Mouse (Mus musculus): Measurements from ENCODE around the gene Dnaja1. TPM values are rescaled to one million over a fixed set of nuclear protein-coding genes. Genes with fewer than 3 reads are reported as not detected.

The Dnaja1 gene
- 100 to 1,000 TPM; 295 to 302 TPM for total RNA-seq (2021)
- long read RNA-seq, experiment 1, full-length matches to known transcripts = 521 of 602 reads
- long read RNA-seq, experiment 1, partial matches to known transcripts = 29 of 602 reads
- long read RNA-seq, experiment 1, other reads (novel, unspliced or antisense) = 52 of 602 reads
- long read RNA-seq, experiment 2, full-length matches to known transcripts = 384 of 454 reads
- long read RNA-seq, experiment 2, partial matches to known transcripts = 24 of 454 reads
- long read RNA-seq, experiment 2, other reads (novel, unspliced or antisense) = 46 of 454 reads

DNA sequence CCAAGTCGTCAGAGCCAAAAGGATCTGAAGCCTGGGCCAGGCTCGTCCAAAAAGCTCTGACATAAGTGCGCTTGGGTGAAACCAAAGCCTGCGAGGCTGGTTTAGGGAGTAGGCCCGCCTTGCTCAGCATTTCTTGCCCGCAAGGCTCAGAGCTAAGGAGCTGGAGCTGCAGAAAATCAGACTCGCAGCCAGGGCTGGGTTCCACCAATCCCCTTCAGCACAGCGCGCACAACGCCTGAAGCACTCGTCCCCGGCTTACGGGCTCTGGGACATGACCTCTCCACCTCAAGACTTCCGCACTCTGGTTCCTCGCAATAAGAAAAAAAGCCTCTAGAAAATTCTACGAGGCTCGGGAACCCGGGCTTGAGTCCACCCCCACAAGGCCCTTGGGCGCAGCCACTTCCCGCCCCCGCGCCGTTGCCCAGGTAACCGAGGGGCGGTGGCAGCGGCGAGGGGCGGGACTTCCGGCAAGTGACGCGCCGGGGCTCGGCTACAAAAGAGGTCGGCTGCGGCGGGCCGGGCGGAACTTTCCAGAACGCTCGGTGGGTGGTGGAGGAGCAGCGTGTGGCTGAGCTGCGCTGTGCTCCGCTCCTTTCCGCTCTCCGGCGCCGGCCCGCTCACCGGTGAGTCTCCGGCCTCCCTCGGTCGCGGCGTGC, at the start of gene Dnaja1:
Gene Dnaja1, plus strand, starts transcription at position 140 of the 656 bp plus-strand sequence.
- peak; percentile 98 to 99 for DNase-seq (ENCODE audit: low spot score in 2 of 2)

DNA sequence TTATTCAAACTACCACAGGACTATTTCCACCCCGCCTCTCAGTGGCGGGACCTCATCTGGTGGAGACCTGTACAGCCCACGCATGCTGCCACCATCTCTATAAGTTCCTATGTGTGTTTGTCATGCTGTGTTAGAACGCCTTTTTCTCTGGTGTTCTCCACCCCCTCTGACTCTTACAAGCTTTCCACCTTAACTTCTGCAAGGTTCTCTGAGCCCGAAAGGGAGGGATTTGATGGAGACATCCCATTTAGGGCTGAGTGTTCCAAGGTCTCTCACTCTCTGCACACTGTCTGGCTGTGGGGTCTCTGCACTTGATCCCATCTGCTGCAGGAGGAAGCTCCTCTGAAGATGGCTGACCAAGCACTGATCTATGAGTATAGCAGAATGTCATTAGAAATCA, 48.4 kb upstream of the Dnaja1 start:
- DNase-seq (ENCODE audit: low spot score in 2 of 2) = no peak

DNA sequence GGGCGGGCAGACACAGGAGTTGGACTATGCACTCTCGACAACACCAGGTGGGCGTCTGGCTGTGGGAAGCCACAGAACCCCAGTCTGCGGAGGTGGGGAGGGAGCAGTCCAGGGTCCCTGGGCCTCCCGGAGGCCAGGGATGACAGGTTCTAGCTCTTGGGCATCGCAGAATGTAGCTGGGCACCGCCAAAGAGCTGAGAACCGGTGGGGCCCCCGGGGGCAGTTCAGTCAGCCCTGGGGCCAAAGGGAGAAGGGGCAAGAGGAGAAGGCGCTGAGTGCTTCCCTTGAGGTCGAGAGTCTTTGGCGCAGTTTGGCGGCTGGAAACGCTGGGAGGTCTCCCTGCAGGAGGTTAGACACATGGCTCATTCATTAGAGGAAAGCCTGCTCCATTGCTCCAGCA, 45.6 kb upstream of the Dnaja1 start:
- DNase-seq (ENCODE audit: low spot score in 2 of 2) = no peak

DNA sequence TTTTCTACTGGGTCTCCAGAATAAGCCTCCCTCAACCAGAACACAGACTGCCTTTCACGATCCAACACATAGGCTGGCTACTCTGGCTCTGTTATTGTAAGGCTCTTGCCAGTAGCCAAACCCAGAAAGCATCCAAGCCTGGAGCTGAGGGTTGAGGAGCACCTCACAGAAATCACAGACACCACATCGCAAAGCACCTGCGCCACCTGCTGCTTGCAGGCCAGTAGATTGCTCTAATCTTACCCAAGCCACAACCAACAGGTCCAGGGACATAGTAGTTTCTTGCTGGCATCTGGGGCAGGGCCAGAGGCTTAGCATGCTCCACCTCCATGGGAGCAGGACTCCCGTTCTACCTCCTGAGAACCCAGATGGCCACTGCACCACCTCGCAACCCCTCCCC, 44.8 kb upstream of the Dnaja1 start:
- peak; percentile 27 to 44 for DNase-seq (ENCODE audit: low spot score in 2 of 2)

DNA sequence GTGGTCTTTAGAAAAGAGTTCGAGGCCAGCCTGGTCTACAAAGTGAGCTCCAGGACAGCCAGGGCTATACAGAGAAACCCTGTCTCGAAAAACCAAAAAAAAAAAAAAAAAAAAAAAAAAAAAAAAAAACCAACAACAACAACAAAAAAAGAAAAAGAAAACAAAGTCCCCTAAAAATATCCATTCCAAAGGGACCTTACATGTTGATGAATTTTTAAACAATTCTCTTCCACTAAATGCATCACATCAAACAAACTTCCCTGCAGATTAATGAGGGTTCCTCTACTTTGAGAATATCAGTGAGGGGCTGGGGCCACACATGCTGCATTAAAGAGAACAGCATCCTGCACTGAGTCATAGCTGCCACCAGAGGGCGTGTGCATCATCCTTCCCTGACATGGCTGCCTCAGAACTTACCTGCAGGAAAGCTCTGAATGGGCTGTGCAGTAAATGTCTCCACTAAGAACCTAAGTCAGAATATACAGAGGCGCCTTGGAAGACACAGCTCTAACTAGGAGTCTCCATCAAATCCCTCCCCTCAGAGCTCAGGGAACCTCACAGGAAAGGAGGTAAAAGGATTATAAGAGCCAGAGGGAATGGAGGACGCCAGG, 41.6 kb upstream of the Dnaja1 start:
- peak; percentile 27 to 29 for DNase-seq (ENCODE audit: low spot score in 2 of 2)

DNA sequence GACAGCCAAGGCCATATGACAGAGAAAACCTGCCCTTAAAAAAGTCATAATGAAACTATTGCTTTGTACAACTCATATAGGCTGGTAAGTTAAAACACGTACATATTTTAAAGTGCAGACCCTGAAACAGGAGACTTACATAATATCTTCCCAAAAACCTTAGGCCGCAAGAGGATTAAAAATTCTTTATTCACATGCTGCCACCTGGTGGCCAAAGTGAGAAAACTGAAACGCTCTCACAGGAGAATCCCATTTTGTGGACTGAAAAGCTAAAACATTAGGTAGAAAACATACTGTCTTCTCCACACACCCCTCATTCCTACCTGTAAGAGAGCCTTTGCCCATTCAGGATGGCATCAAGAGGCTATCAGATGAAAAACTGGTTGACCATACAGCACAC, 40.0 kb upstream of the Dnaja1 start:
- peak; percentile 77 to 81 for DNase-seq (ENCODE audit: low spot score in 2 of 2)

DNA sequence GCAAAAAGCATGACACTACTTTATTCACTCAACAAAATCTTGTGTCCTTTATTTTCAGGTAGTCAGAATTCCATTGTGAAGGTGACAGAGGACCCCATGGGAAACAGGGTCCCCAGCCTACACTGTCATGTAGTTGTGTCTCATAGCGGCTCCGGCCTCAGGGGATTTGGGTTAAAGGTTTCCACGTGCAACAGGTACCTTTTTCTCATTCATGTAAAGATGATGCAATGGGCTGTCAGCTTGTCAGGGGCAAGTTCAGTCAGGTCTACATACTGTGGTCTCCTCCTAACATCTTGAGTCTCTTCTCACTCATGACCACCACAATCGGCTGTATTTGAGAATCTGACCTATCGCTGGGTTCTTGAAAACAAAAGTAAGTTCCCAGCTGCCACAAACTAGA, 39.6 kb upstream of the Dnaja1 start:
- DNase-seq (ENCODE audit: low spot score in 2 of 2) = no peak

DNA sequence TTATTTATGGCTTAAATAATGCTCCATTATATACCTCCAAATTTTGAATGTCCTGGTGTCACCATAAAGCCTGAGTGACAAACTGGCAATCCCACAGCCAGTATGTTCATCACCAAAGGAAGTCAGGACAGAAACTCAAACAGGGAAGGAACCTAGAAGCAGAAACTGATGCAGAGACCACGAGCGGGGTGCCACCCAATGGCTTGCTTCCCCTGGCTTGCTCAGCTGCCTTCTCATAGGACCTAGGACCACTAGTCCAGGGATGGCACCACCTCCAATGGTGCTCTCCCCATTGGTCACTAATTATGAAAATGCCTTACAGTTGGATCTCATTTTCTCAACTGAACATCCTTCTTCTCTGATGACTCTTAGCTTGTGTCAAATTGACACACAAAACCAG, 38.6 kb upstream of the Dnaja1 start:
- DNase-seq (ENCODE audit: low spot score in 2 of 2) = no peak

DNA sequence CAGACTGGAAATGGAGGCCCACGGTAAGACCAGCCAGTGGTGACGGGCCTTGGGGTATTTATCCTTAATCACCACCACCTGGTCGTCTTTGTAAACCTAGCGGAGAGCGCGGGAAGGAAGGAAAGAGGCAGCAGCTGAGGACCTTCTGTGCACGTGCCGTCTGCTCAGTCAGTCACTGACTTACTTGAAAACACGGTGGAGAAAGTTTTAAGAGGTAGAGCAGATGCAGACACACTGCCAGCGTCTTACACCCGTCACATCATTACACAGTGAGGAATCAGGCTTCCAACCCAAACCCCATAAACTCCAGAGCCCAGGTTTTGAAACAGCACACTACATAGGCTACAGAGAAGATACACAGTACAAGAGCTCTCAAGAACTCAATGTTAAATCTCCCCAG, 30.9 kb upstream of the Dnaja1 start:
- no peak for DNase-seq (ENCODE audit: low spot score in 2 of 2)

DNA sequence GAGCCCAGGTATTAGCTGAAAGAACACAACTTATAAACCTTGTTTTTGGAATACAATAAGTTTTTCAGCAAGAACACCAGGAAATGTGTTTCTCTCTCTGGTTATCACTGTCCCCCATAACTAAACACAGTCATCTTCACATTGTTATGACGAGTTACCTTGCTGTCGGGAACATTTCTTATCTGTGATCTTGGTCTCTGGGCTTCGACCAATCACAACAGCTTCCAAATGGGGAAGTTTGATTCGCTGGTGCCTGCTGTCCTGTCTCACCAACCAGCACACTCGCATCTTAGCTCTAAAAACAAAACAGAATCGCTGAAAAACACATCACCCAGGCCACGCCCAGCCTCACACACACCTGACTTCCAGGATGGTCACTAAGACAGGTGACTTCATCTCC, 24.9 kb upstream of the Dnaja1 start:
- DNase-seq (ENCODE audit: low spot score in 2 of 2) = no peak

DNA sequence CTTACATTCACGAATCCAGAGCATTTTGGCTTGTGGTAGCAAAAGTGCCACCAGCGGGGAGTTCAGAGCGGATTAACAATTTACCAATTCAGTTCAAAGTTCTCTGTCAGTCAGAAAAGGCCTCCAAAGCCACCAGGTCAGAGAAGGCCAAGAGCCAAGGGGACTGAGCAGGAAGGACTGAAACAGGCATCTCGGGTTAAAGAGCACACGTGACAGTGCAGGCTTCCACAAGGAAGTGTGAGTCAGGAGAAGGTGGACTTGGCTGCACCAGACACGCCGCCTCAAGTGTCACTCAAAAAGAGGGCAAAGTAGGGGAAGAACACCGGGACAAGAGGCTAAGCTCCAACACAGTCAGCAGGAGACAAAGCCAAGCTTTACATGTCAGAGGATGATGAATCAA, 21.7 kb upstream of the Dnaja1 start:
- no peak for DNase-seq (ENCODE audit: low spot score in 2 of 2)

DNA sequence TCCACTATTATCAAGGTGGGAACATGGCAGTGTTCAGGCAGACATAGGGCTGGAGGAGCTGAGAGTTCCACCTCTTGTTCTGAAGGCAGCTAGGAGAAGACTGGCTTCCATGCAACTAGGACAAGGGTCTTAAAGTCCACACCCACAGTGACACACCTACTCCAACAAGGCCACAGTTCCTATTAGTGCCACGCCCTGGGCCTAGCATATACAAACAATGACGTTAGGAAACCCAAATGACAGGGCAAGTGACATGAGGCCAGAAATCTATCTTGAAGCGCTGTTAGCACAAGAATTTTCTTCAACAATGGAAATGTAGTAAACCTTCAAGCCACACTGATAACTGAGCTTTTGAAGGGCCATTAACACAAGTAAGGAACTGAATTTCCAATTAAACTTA, 20.2 kb upstream of the Dnaja1 start:
- no peak for DNase-seq (ENCODE audit: low spot score in 2 of 2)

DNA sequence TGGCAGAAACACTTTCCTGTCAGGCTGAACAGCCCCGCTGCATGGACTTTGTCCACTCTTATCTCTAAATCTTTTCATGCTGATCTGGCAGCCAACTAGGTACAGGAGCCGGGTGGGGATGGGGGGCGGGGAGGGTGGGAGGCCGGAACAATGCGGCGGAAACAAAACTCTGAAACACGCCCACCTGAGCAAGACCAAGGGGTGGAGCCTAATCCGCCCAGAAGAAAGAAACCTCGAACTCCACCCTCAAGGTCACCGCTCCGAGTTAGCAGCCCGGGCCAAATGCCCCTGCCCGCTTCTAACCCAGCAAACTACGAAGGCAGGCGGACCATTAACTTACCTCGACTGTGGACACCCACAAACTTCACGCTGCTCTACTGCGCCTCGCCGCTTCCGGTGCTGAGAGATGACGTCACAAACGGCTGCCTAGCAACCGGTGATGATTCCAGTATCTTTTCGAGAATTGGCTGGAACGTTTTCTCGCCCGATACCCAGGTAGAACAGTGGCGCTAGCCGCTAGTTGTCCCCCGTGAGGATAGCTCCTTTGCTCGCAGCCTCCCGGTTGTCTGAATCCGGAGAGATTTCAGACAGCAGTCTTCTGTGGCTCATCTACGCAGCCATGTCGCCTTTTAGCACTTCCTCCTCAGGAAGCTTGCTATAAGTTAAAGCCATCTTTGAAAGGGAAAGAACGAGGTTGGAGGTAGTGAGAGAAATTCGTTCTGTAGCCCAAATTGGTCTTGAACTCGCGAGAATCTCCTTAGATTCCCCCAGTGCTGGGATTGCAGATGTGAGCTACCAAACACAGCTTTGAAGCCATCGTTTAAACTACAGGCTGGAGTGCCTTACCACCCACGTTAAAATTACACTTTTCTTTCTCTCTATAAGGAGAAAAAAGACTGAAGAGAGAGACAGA, 18.9 kb upstream of the Dnaja1 start, which contains the start of gene Aptx:
Gene Aptx, minus strand, starts transcription at position 398 of the 913 bp plus-strand sequence.
- DNase-seq (ENCODE audit: low spot score in 2 of 2) = peak; percentile 96 to 97

DNA sequence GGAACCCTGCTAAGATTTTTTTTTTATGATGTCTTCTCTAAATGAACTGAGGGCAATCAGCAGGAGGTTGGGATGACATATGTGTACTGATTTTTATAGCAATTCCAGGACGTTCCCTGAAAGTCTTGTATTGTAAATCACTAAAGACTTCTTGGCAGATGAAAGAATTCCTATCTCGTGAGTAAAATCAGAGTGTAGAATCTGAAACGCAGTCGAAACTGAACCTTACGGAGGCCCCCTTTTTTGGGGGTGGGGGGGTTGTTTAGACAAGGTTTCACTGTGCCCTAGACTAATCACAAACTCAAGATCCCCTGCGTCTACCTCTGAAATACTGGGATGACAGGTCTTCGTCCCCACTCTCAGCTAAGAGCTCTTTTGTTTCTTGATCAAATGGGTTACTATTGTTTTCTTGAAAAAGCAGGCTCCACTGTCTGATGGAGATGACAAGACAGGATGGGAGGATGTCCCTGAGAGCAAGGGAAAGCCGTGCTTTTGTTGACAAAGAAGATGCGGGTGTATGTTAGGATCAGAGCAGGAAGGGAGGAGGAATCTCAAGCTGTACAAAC, 18.2 kb upstream of the Dnaja1 start:
- no peak for DNase-seq (ENCODE audit: low spot score in 2 of 2)

DNA sequence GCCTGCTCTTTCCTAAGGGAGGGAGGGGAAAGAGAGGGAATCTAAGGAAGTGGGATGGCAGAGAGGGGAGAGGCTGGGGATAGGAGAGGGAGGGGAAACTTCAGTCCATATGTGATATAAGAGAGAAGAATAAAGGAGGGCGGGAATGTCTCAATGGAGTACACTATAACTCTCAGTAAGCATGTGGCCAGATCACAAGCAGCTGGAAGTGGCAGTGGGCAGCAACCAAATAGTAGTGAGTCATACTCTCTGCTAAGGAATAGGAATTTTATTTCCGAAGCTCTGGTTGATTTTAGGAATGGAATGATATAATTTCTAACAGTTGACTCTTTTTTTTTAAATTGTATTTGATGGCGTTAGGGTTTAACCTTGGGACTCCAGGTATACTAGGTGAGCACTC, 4.8 kb upstream of the Dnaja1 start:
- no peak for DNase-seq (ENCODE audit: low spot score in 2 of 2)

DNA sequence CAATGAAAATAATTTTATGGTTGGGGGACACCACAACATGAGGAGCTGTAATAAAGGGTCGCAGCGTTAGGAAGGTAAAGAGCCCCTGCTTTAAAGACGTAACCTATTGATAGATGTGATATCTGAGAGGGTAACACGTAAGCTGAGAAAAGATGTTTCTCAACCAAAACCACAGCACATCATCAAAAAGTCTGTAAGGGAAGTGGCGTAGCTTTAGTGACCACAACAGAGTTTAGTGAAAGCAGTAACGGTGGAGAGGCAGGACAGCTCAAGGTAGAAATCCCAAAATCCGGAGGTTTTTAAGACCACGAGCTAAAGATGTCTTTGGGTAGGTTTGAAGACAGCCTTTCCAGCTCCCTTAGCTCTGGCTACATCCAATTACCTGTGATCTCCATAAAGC, 1.0 kb upstream of the Dnaja1 start:
- no peak for DNase-seq (ENCODE audit: low spot score in 2 of 2)

DNA sequence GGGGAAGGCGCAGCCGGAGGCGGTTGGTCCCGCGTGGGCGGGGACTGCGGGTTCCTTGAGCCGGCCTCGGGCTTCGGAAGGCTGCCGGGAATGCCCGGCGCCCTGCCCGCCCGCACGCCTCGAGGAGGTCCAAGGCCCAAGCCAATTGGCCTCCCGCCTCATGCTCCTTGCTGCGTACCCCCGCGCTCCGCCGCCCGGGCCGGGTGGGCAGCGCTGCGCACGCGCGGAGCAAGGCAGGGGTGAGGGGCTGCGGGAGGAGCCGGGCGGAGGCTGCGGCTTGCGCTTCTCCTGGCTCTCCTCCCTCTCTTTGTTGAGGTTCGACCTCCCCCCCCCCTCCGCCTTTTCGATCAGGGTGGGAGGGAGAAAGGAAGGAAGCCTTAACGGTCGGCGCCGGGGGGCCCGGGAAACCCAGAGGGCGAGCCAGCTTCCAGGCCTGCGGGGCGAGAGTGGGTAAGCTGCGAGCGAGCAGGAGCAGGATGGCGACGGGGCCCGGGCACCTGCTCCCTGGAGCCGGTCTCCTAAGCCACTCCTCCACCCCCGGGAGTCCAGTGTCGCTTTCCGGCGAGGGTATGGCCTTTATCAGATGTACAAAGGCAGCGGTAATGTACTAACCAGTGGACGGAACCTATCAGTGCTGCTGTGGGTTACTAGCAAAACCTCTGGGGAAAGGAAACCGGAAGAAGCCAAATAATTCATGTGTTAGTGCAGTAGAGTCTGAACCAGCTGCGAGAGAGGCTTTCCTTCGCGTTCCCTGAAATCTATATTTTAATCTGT, 924 bp downstream of the Dnaja1 start:
- peak; percentile 74 to 84 for DNase-seq (ENCODE audit: low spot score in 2 of 2)

DNA sequence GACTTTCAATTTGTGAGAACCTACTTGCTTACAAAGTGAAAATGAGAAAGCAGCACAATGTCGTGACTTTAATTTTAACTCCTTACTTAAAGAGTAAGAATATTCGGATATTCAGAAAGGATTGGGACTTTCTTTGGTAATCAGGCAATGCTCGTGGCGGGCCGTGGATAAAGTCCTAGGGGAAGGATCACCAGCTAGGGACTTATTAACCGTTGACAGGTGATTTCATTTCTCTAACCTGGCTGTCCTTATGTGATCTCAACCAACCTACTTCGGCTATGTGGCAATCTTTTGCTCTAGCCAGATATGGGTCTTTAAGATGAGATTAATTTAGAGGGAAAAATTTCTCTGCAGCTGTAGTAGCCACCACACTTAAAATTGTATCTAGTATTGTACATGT, 3.2 kb downstream of the Dnaja1 start:
- DNase-seq (ENCODE audit: low spot score in 2 of 2) = no peak

DNA sequence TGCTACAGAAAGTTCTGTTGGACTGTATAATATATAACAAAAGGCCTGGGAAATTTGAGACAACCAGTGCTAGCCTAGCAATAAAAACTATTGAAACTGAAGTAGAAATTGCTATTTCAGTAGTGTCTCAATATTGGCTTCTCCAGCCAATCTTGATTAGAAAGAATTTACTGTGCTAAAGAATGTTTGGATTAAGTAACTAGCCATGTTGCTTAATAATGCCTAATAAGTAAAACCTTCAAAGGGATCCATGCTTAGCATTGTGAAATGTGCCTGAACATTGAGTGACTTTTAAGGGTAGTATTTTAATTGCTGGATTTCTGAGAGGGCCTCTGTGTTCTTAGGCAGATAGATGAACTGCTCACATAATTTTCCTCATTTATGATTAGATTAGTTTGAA, 3.6 kb downstream of the Dnaja1 start:
- DNase-seq (ENCODE audit: low spot score in 2 of 2) = no peak

DNA sequence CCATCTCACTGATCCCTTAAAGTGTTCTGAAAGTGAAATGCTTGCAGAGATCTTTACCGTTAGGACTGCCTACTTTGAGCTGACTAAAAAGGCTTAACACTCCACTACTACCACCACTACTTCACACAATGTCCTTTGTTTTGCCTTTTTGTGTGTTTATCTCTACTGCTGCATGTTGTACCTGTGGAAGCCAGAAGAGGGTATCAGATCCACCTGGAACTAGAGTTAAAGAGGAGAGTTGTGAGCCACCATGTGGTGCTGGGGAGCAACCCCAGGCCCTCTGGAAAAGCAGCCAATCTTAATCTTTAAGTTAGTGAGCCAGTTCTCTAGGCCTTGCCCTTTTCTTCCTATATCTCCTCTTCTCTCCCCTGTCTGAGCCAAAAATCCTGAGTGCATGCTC, 5.3 kb downstream of the Dnaja1 start:
- DNase-seq (ENCODE audit: low spot score in 2 of 2) = no peak

Measured in left cerebral cortex, adult 18-20 months (tissue).